Mouse (Mus musculus): ENCODE data around the gene Esrrb.

DNA sequence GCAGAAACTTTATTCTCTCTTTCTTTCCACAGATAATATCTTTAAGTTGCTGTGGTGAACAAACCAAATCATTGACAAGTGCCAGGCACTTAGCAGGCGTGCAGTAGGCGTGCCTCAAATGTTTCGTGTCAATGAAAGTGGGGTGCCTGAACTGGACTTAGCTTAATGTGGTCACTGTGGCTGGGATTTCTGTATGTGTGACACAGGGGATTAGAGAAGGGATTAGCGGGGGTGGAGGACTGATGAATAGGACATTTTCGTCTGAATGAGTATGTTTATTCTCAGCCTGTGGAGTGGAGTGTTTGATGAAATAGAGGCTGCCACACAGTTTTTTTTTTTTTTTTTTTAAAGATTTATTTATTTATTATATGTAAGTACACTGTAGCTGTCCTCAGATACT lies 70.8 kb downstream of the Esrrb start:
- TF ChIP-seq CTCF (IDR thresholded peaks at IDR 0.05; ENCODE audit: low read depth, low read length) (no peak), POLR2A (IDR thresholded peaks at IDR 0.05; ENCODE audit: borderline replicate concordance, low read depth, low read length) (no peak)

All from bone marrow macrophage, adult 2 months (primary cell).